Mouse (Mus musculus) kidney, postnatal 25 days (tissue): ENCODE data around the gene Ssc4d.

Experiments used
- DNase-seq, 2 experiments: peaks; one replicate each; pipeline ENCODE4 v3.0.0; 2021; ENCODE audit warnings: mixed read lengths in 2 of 2

Ssc4d gene

GRCm38 (mm10) chr5:135935641-135936190 is 38.6 kb downstream of the Ssc4d start:
- DNase-seq: peak in 1 of 2 experiments; percentile 23

GRCm38 (mm10) chr5:135935176-135935523 is 39.2 kb downstream of the Ssc4d start:
- DNase-seq: no peak

- DNase-seq: peak; percentile 97 to 99
These were observed 39.7 kb downstream of the Ssc4d start, which contains the start of gene Ywhag for GRCm38 (mm10) chr5:135934481-135935175. Gene Ywhag, minus strand, starts transcription at chr5:135934616.

GRCm38 (mm10) chr5:135933900-135934441 is 40.4 kb downstream of the Ssc4d start:
- DNase-seq: peak; percentile 72 to 79

- no peak for DNase-seq
These were observed 41.0 kb downstream of the Ssc4d start for GRCm38 (mm10) chr5:135933222-135933899.

GRCm38 (mm10) chr5:135932359-135932758 is 42.0 kb downstream of the Ssc4d start:
- no peak for DNase-seq

- no peak for DNase-seq
These were observed 42.8 kb downstream of the Ssc4d start for GRCm38 (mm10) chr5:135931526-135931925.

GRCm38 (mm10) chr5:135929685-135930424 is 44.5 kb downstream of the Ssc4d start:
- no peak for DNase-seq

GRCm38 (mm10) chr5:135923901-135924300 is 50.4 kb downstream of the Ssc4d start:
- DNase-seq: no peak

- peak; percentile 21 to 59 for DNase-seq
These were observed 54.4 kb downstream of the Ssc4d start for GRCm38 (mm10) chr5:135919902-135920301.

- no peak for DNase-seq
These were observed 55.7 kb downstream of the Ssc4d start for GRCm38 (mm10) chr5:135918593-135918992.

- DNase-seq: no peak
These were observed 56.3 kb downstream of the Ssc4d start for GRCm38 (mm10) chr5:135918059-135918437.

GRCm38 (mm10) chr5:135917327-135918058 is 56.8 kb downstream of the Ssc4d start:
- DNase-seq: no peak

GRCm38 (mm10) chr5:135916601-135917000 is 57.7 kb downstream of the Ssc4d start:
- DNase-seq: no peak

- no peak for DNase-seq
These were observed 58.2 kb downstream of the Ssc4d start for GRCm38 (mm10) chr5:135916051-135916565.

- peak in 1 of 2 experiments; percentile 70 for DNase-seq
These were observed 60.2 kb downstream of the Ssc4d start for GRCm38 (mm10) chr5:135914156-135914555.

- no peak for DNase-seq
These were observed 61.1 kb downstream of the Ssc4d start for GRCm38 (mm10) chr5:135913201-135913600.

- DNase-seq: no peak
These were observed 62.6 kb downstream of the Ssc4d start for GRCm38 (mm10) chr5:135911633-135912220.

GRCm38 (mm10) chr5:135910813-135911212 is 63.5 kb downstream of the Ssc4d start:
- peak in 1 of 2 experiments; percentile 43 for DNase-seq
